Mouse (Mus musculus) right cerebral cortex, postnatal 4 days (tissue): ENCODE data around the gene Cdr1.
A peak's percentile ranks its signal among the peaks of the same experiment; 100 is the strongest.

ENCODE experiments used
- DNase-seq: peaks from one replicate; pipeline ENCODE4 v3.0.0-alpha.2; 2022

The Cdr1 gene

DNA sequence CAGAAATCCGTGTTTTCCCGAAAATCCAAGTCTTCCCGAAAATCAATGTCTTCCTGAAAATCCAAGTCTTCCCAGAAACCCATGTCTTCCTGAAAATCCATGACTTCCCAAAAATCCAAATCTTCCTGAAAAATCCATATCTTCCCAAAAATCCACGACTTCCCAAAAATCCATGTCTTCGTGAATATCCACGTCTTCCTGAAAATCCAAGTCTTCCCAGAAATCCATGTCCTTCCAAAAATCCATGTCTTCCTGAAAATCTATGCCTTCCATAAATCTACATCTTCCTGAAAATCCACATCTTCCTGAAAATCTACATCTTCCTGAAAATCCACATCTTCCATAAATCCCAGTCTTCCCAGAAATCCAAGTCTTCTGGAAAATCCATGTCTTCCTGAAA is at the start of gene Cdr1:
Gene Cdr1, minus strand, starts transcription at position 101 of the 400 bp plus-strand sequence.
- no peak for DNase-seq

DNA sequence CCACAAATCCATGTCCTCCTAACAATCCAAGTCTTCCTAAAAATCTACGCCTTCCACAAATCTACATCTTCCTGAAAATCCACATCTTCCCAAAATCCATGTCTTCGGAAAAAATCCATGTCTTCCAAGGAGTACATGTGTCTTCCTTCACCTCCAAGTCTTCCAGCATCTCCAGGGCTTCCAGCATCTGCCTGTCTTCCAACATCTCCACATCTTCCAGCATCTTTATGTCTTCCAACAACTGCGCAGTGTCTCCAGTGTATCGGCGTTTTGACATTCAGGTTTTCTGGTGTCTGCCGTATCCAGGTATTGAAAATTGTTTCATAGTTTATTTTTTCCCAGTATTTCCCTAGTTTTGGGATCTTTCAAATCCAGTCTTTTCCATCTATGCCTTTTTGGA is 511 bp upstream of the Cdr1 start:
- DNase-seq = no peak

DNA sequence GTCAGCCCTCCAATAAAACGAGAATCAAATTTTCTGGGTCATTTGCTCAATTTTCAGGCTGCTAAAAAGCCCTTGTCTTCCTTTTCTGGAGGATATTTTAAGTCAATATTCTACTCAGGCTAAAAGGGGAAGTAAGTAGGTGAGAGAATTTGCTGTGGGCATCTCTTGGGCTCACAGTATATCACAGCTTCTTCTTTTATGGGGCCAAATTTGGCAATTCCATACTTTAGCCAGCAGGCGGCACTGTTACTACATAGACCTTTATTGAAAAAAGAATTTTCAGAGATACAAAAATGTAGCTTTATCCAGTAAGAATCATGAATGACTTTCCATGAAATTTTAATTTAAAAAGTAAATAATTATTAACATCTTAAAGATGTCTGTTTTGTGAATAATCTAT is 18.8 kb downstream of the Cdr1 start:
- peak; percentile 41 for DNase-seq

- DNase-seq = no peak
These were observed 24.1 kb downstream of the Cdr1 start for GRCm38 (mm10) chrX:61161249-61161648.

DNA sequence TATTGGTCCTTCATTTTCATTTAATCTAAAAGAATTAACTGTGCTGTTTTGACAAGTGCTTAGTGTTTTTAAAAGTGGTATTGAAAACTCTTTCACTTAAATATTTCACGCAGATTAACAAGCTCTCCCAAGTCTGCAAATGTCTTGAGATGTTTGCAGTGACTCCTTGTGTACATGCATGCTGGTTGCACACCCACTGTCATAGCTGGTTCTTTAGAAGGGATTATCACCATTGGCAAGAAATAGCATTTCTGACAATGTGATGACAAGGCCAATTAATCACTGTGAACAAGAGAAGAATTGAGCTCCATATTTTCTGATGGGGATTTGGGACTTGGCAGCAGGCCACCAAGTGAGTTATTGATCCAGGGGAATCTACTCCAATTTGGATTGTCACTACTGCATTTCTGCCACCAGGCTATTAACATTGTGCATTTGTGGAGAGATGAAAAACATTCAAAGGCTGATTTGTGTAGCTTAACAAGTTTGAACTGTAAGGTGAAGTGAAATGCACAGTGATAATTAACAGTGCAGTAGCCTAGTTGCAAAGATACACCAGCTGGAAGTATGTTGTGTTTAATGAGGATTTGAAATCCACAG is 30.6 kb downstream of the Cdr1 start:
- peak; percentile 2 for DNase-seq

GRCm38 (mm10) chrX:61154246-61154645 is 31.1 kb downstream of the Cdr1 start:
- DNase-seq = no peak

DNA sequence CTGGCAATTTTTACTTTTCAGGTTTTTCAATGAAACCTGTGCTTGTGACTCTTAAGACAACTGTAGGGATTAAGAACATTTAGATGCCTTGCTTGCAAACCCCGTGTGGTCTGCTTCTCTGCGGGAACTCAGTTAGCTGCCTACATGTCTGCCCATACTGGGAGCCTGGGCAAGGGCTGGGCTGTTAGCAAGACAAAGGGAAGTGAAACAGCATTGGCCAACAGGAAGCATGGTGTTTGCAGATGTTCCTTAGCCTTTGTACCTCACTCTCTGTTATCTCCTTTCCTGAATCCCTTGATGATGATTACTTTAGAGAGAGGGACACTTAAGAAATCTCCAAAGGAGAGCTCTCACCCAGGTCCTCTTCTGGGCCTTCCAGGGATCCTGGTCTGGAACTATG is 38.8 kb downstream of the Cdr1 start:
- no peak for DNase-seq

DNA sequence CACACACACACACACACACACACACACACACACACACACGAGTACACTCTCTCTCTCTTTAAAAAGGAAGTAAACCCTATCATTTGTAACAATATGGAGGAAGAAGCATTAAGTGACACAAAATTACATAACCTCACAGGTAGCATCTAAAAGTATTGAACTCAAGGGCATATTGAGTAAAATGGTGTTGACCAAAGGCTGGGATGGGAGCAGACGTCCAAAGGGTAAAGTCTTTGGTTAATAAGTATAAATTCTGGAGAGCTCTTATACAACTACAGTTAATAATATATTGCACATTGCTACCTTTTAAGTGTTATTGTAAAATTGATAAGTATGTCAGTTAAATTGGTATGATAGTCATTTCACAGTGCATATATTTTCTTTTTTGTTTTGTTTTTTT is 39.9 kb downstream of the Cdr1 start:
- no peak for DNase-seq

GRCm38 (mm10) chrX:61134592-61134991 is 50.8 kb downstream of the Cdr1 start:
- no peak for DNase-seq
